Mouse (Mus musculus) brain, embryonic 14.5 days (tissue): ENCODE results near the gene Abca14. TPM values are rescaled to one million over a fixed set of nuclear protein-coding genes. Genes with fewer than 3 reads are reported as not detected.
"Not testable (repeated sequence)": the region's sequence is repeated elsewhere in the genome, so short reads cannot be mapped to it uniquely, and the experiment has no call there.

Source experiments
- DNase-seq: peaks from one replicate; pipeline ENCODE4 v3.0.0-alpha.2; 2011; ENCODE audit warnings: low read depth
- CTCF ChIP-seq: fragments of 200-500 bp; IDR thresholded peaks from 2 replicates; pipeline ENCODE4 v1.5.1; 2012; ENCODE audit warnings: inconsistent platforms, mild to moderate bottlenecking, moderate library complexity, borderline replicate concordance; ENCODE audit not compliant: insufficient read depth, insufficient read length; ENCODE audit errors: extremely low read depth
- POLR2A ChIP-seq: fragments of 200-500 bp; IDR thresholded peaks from 2 replicates; pipeline ENCODE4 v1.6.1; 2012; ENCODE audit warnings: mild to moderate bottlenecking, inconsistent platforms, borderline replicate concordance; ENCODE audit not compliant: poor library complexity, insufficient read depth, insufficient read length, severe bottlenecking; ENCODE audit errors: extremely low read depth
- polyA plus RNA-seq: library from polyadenylated mRNA; depleted of rRNA; stranded (reverse); fragments of >200 nt; gene quantifications from 2 replicates; pipeline ENCODE4 v1.2.3, GENCODE M21; 2012; rRNA removed

Gene Abca14
- polyA plus RNA-seq, 1 experiment: 0.04 TPM

DNA sequence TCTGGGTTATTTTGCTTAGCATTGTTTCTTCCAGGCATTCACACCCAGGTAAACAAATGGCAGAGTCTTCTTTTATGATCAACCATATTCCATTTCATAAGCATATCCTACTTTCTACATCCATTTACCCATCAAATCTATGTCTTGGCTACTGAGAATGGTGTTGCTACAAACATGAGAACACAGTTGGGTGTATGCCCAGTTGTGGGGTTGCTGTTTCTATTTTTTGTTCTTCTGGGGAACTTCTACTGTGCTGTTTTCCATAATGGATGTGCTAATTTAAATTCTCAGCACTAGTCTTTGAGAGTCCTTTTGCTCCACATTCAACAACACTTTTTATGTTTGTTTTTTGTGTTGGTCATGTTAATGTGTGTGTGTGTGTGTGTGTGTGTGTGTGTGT is 24.8 kb downstream of the Abca14 start:
- TF ChIP-seq CTCF: no peak
- TF ChIP-seq POLR2A: no peak
- peak; percentile 35 for DNase-seq

DNA sequence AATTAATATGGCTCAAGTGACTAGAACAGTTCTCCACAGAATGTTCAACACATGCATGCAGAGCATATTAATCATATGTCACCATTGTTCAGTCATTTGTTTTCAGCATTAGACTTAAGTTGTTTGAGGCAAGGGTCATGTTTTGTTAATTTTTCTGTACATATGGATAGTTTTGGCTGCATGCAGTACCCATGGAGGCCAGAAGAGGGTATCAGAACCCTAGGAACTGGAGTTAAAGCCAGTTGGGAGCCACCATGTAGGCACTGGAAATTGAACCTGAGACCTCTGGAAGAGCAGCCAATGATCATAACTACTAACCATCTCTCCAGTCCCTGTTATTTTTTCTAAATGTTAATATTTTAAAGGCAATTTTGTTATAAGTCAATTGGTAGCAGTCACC is 37.3 kb downstream of the Abca14 start:
- DNase-seq: no peak
- TF ChIP-seq POLR2A: no peak
- peak; percentile 26; the same call in 1 of the 2 replicates for TF ChIP-seq CTCF

DNA sequence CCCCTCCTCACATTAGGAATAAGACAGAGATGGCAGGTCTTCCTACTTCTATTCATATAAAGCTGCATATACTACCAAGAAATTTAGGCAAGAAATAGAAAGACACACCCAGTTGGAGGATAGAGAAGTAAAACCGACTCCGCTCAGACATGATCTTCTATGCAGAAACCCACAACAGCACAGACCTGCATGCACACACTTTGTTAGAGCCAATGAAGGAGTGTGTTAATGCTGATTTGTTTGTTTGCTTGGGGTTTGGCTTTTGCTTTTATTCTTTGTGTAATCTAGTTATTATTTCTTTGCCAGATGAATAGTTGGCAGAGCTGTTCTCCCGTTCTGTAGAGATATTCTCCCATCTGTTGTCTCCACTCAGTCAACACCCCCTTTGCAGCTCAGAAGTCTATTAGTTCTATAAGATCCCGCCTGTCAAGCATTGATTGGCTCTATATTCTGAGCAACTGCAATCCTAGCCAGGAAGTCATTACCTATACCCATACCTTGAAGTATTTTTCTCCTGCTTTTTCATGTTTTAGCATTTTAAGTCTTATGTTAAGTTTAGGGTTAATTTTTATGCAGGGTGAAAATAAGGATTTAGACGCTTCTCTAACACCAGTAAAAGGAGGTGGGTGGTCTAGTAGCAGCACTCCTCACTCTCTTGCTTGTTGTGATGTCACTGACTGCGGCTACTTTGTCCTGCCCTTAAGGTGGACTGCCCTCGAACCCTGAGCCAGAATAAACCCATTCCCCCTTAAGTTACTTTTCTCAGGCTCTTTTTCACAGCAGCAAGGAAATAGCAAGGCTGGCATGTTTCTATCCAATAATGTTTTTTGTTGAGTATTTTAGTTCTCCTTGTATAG is 67.6 kb downstream of the Abca14 start:
- no peak for TF ChIP-seq POLR2A
- TF ChIP-seq CTCF: no peak
- peak; percentile 79 for DNase-seq

DNA sequence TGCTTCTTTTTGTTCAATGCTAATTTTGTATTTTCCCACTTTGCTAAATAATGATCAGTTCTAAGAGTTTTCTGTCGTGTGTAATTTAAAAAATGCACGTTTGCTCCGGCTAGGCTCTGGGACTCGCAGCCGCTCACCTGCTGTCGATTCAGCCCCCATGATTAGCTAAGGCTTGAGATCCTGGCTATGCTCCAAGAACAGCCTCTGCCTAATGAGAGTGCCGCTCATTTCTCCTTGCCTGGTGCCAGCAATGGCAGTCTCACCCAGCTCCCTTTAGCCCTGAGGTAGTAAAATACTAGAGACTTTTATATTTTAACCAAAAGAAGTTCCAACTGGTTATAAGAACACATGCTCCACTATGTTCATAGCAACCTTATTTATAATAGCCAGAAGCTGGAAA is 68.3 kb downstream of the Abca14 start:
- DNase-seq: peak; percentile 92
- TF ChIP-seq POLR2A (no peak), CTCF (no peak)

DNA sequence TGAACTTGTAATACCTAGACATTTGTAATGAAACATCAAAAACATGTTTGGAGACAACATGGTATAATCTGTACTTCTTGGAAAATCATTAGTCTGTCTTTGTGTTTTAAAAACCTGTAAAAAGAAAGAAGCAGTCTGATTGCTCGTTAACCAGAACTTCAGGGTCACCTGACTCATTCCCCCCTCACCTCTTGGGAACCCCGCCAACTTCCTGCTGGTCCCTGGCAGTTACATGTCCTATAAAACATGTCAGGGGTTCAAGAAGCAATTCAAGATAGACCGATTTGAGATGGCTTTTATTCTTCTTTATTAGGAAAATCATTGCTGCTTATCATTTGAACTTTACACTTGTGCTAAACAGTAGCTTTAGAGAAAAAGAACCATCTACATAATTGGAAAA is 81.5 kb downstream of the Abca14 start:
- TF ChIP-seq POLR2A (no peak), CTCF (no peak)

DNA sequence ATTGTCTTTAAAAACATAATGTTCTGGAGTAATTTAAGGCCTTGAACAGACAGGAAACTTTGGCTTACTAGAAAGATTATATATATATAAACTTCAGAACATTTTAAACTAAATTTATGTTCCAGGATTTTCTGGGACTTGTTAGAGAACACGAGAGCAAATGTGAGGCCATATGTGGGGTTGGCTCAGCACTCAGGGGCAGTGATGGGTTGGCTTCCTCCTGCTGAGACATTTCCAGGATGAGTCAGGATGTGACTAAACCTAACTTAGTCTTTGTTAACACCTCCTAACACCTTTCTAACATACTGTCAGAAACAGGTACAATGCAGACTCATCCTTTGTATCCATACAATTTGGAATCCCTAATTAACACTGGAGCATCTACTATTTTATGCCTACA is 112.3 kb downstream of the Abca14 start:
- no peak for DNase-seq
- no peak for TF ChIP-seq POLR2A
- TF ChIP-seq CTCF: no peak

More for the DNA sequence above, 81.5 kb downstream of the Abca14 start:
- no peak for DNase-seq

DNA sequence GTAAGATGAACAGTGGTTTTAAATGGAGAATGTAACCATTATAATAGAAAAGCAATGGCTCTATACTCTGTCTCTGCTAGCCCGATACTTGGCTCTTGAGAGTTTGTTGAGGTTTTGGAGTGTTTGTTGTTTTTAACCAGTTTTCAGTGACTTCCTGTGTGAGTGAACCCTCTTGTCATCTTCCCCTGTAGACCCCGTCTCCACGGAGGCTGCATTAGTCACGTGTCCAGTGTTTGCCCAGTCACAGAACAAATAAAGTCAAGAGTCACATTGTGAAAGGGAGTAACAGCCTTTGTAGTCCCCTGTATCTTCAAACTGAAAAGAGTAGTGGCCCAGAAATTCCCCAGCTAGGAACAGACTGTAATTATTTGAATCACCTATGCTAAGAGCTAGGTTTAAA is 119.2 kb downstream of the Abca14 start:
- DNase-seq: no peak
- TF ChIP-seq POLR2A: no peak
- no peak for TF ChIP-seq CTCF

DNA sequence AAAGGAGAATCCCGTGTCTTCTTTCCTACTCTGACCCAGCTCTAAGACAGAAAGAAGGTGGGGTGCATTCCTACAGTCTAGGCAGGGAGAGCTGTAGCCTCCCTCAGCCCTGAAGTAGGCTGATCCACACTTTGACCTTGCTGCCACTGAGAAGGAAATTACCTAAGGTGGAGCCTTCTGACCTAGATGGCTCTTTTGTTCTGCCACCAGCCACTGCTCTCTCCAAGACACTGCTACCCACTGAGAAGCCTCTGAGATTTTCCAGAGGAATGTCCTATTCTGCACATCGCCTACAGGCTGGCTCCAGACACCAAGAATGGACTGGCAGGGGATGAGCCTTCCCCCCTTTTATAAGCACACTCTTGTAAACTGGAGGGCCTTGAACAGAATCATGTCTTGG is 122.2 kb downstream of the Abca14 start:
- DNase-seq: not testable (repeated sequence)

DNA sequence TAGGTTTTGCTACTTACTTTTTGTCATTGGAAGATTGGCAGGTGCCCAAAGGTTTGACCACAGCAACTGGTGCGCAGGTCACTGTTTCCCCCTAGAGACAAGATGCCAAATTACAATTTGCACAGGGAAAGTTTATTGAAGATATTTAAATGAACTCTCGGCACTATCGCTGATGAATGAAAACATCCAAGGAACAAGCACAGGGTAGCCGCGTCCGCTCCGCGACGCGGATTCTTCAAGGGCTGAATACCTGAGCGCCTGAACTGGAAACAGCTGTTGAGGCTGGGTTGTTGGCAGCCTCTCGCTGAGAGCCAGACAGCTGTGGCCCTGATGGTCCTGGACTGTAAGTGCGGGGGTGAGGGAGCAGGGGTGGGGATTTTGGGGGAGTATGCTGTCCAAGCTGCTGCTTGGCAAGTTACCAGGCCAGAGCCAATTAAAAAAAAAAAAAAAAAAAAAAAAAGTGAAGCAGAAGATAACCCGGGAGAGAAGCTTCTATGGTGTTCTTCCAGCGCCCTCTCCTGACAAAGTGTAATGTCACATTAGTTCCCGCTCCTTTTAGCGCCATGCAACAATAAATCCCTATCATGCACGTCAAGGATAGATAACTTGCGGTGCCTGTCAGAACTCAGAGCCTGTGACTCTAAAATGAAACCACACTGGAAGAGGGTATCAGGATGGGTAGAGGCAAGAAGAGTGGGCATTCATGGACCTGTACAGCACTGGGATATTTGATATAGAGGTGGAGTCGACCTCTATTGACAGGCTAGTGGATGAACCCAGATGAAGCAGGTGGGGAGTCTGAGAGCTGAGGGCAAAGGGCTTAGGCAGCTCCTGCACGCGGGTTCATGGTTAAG is 123.7 kb downstream of the Abca14 start:
- peak; percentile 79 for DNase-seq
- peak; percentile 51; the same call in 1 of the 2 replicates for TF ChIP-seq CTCF
- no peak for TF ChIP-seq POLR2A

DNA sequence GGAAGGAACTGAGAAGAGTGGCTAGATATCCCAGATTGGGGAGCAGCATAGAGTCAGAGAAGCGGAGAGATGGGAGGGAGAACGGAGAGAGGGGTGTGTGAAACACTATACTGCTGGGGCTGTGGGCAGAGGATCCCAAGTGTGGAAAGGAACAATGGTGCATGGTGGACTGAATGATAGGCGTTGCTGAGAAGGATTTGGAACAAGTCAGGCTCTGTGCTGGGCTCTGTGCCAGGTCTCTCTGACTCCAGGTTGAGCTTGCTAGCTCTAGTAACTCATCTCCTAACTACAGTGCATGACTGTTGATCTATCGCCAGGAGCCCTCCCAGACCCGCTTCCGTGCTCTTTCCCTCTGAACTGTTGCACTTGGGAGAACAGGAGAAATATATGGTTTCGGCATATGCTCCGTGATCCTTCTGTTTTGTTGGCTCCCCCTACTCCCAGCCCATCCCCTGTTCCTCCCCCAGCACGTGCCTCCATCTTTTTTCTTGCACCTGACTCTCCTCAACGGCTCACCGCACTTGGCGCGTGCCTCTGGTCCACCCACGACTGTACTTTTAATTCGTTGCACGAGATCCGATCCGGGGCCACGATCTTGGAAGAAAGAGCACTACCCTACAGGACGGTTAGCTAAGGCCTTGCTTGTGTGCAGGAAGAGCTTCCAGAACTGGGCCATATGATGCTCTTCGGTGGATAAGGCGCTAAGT is 124.5 kb downstream of the Abca14 start, which contains the start of gene Abca15:
Gene Abca15, plus strand, starts transcription at position 584 of the 707 bp plus-strand sequence.
- TF ChIP-seq CTCF: no peak
- no peak for TF ChIP-seq POLR2A
- DNase-seq: peak; percentile 50

DNA sequence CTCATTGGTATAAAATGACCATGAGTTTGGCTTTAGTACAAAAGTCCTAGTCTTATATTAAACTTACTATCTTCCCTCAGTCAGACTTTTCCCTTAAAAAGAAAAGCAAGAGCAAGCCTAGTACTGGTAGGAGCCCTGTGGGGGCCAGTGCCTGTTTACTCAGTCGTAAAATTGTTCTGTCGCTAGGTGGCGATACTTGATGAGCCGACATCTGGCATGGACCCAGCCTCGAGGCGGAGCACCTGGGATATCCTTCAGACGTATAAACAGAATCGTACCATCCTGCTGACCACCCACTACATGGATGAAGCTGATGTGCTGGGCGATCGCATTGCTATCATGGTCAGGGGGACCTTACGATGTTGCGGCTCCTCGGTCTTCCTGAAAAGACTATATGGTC is 157.4 kb downstream of the Abca14 start:
- no peak for TF ChIP-seq POLR2A
- TF ChIP-seq CTCF: peak; percentile 37; the same call in 1 of the 2 replicates
- peak; percentile 26 for DNase-seq

Other genes with a start within 250 kb of the Abca14 start
- 0.10 and 0.15 TPM in 2 replicates for gene Dnah3, start 108.7 kb upstream of the Abca14 start, polyA plus RNA-seq
- 4.0 and 6.0 TPM in 2 replicates for gene Tmem159, start 101.6 kb upstream of the Abca14 start, polyA plus RNA-seq
- gene Zp2, start 58.7 kb upstream of the Abca14 start, polyA plus RNA-seq: not detected in 2 replicates
- gene Anks4b, start 30.1 kb upstream of the Abca14 start, polyA plus RNA-seq: not detected in 2 replicates
- 15.6 and 20.1 TPM in 2 replicates for gene Crym, start 1.9 kb upstream of the Abca14 start, polyA plus RNA-seq
- gene Abca15, start 124.7 kb downstream of the Abca14 start, polyA plus RNA-seq: not detected in 2 replicates
- not detected in 2 replicates for gene Abca16, start 205.7 kb downstream of the Abca14 start, polyA plus RNA-seq